Mouse (Mus musculus): Measurements from ENCODE around the gene Gm13090. TPM values are rescaled to one million over a fixed set of nuclear protein-coding genes. Genes with fewer than 3 reads are reported as not detected.

The Gm13090 gene
- polyA plus RNA-seq, 1 experiment from 2014 or later = not detected

DNA sequence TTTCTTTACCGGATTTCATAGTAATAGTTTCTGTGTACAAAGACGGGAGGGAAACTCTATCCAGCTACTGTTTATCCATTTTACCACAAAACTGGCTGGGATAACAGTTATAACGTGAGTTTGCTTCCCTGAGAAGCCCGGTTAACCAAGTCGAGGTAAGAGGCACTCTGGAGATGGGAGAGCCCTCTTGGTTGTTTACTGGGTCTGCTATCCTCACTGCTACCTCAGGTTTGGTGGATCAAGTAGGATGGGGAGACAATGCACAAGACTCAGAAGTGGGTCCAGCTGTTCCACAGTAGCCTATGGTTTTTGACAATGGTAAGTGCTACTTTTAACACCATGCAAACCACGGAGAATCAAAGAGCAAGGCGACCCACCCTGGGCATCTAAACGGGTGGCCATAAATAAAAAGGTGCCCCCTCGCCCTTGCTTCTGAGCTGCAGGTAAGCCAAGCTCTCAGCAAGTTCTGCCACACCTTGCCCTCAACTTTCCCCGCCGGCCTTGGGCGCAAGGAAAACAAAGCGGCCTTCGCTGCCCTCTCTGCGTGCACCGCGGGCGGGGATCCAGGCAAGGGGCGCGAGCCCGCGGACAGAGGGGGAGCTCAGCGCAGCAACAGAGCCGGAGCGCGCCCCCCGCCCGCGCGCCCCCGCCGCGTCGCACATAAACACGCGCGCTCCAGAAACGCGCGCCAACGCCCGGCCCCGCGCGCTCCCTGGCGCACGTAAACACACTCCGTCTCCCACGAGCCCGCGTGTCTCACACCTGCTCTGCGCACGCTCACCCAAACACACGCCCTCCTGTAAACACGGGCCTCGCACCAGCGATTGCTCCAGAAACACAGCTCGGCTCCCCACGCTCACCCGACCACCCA lies 18.0 kb downstream of the Gm13090 start:
- Histone ChIP-seq H3K9me3 (ENCODE audit: control insufficient read depth, low read length) (no peaks in the 10 kb centered on the region), H3K36me3 (ENCODE audit: control insufficient read depth, insufficient read depth, low read length) (no peaks in the 10 kb centered on the region), H3K27me3 (ENCODE audit: control insufficient read depth, insufficient read depth, low read depth, low read length) (peaks cover 48% of the 10 kb centered on the region), H3K4me2 (ENCODE audit: low read depth, low read length) (peak overlapping the region; percentile 92), H3K9ac (ENCODE audit: low read length) (peak overlapping the region; percentile 66), H3K27ac (ENCODE audit: low read length) (no peak overlapping the region), H3K4me3 (ENCODE audit: low read length) (peak overlapping the region; percentile 65), H3K4me1 (replicated peaks; ENCODE audit: control insufficient read depth, insufficient read depth, low read length) (peaks cover 13% of the 10 kb centered on the region)
- WGBS = 2% methylated on average over 60 of the region's 60 CpGs
- ATAC-seq (ENCODE audit: low read depth) = peak; percentile 17; the same call in 1 of the 2 replicates

GRCm38 (mm10) chr4:151108028-151108771 lies 18.8 kb downstream of the Gm13090 start:
- peaks cover 13% of the 10 kb centered on the region for H3K4me1 ChIP-seq (replicated peaks; ENCODE audit: control insufficient read depth, insufficient read depth, low read length)
- H3K27ac ChIP-seq (ENCODE audit: low read length) = no peak overlapping the region
- peak overlapping the region; percentile 92 for H3K4me2 ChIP-seq (ENCODE audit: low read depth, low read length)
- peak overlapping the region; percentile 65 for H3K4me3 ChIP-seq (ENCODE audit: low read length)
- no peaks in the 10 kb centered on the region for H3K9me3 ChIP-seq (ENCODE audit: control insufficient read depth, low read length)
- H3K36me3 ChIP-seq (ENCODE audit: control insufficient read depth, insufficient read depth, low read length) = no peaks in the 10 kb centered on the region
- peak; percentile 100 for ATAC-seq (ENCODE audit: low read depth)
- H3K27me3 ChIP-seq (ENCODE audit: control insufficient read depth, insufficient read depth, low read depth, low read length) = peaks cover 48% of the 10 kb centered on the region
- peak overlapping the region; percentile 66 for H3K9ac ChIP-seq (ENCODE audit: low read length)
- WGBS = under 1% methylated on average over 75 of the region's 101 CpGs

DNA sequence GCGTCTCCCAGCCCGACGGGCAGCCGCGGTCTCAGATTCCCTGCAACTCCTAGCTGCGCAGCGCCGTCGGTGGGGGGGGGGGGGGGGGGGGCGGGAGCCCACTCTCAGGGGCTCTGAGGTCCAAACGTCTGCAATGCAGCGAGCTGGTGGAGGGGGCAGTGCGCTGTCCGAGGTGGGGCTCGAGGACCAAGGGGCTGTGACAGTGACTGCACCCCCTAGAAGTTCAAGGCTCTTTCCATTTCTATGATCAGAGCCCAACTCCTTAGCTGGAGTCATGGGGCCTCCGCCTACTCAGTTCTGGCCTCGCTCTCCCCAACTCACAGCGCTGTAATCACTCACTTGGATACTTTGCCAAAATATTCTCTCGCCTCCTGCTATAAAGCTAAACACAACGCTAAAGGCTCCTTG lies 19.5 kb downstream of the Gm13090 start:
- peak overlapping the region; percentile 63 for H3K9ac ChIP-seq (ENCODE audit: low read length)
- no peaks in the 10 kb centered on the region for H3K9me3 ChIP-seq (ENCODE audit: control insufficient read depth, low read length)
- no peak overlapping the region for H3K27ac ChIP-seq (ENCODE audit: low read length)
- H3K36me3 ChIP-seq (ENCODE audit: control insufficient read depth, insufficient read depth, low read length) = no peaks in the 10 kb centered on the region
- H3K27me3 ChIP-seq (ENCODE audit: control insufficient read depth, insufficient read depth, low read depth, low read length) = peaks cover 48% of the 10 kb centered on the region
- peaks cover 13% of the 10 kb centered on the region for H3K4me1 ChIP-seq (replicated peaks; ENCODE audit: control insufficient read depth, insufficient read depth, low read length)
- H3K4me2 ChIP-seq (ENCODE audit: low read depth, low read length) = peak overlapping the region; percentile 92
- ATAC-seq (ENCODE audit: low read depth) = peak; percentile 26; the same call in 1 of the 2 replicates
- peak overlapping the region; percentile 65 for H3K4me3 ChIP-seq (ENCODE audit: low read length)
- WGBS = under 1% methylated on average over 10 of the region's 20 CpGs

DNA sequence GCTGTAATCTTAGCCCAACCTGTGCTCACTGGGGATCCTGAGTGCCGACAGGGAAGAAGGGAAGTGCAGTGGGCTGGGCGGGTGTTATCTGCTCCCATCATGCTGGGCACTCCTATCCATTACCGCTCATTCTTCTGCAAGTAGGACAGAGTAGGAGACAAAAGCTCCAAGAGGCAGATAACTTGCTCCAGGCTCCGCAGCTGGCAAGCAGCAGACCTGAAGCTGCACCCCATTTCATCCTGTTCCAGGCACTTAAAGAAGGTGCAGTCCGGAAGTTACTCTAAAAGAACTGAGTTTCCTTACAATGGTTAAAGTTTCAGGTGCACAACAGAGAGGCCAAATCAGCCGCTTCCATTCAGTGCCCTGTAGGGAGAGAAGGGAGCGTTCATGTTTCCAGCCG lies 21.9 kb downstream of the Gm13090 start:
- WGBS = 49% methylated on average over 8 of the region's 8 CpGs
- no peaks in the 10 kb centered on the region for H3K9me3 ChIP-seq (ENCODE audit: control insufficient read depth, low read length)
- no peak overlapping the region for H3K4me3 ChIP-seq (ENCODE audit: low read length)
- peaks cover 13% of the 10 kb centered on the region for H3K4me1 ChIP-seq (replicated peaks; ENCODE audit: control insufficient read depth, insufficient read depth, low read length)
- H3K27ac ChIP-seq (ENCODE audit: low read length) = no peak overlapping the region
- no peaks in the 10 kb centered on the region for H3K36me3 ChIP-seq (ENCODE audit: control insufficient read depth, insufficient read depth, low read length)
- H3K9ac ChIP-seq (ENCODE audit: low read length) = no peak overlapping the region
- peaks cover 44% of the 10 kb centered on the region for H3K27me3 ChIP-seq (ENCODE audit: control insufficient read depth, insufficient read depth, low read depth, low read length)
- no peak overlapping the region for H3K4me2 ChIP-seq (ENCODE audit: low read depth, low read length)
- ATAC-seq (ENCODE audit: low read depth) = no peak

- WGBS = 77% methylated on average over 7 of the region's 7 CpGs
- Histone ChIP-seq H3K4me2 (ENCODE audit: low read depth, low read length) (no peak overlapping the region), H3K4me3 (ENCODE audit: low read length) (no peak overlapping the region), H3K27ac (ENCODE audit: low read length) (no peak overlapping the region), H3K9me3 (ENCODE audit: control insufficient read depth, low read length) (no peaks in the 10 kb centered on the region), H3K27me3 (ENCODE audit: control insufficient read depth, insufficient read depth, low read depth, low read length) (peaks cover 13% of the 10 kb centered on the region), H3K4me1 (replicated peaks; ENCODE audit: control insufficient read depth, insufficient read depth, low read length) (no peaks in the 10 kb centered on the region), H3K36me3 (ENCODE audit: control insufficient read depth, insufficient read depth, low read length) (no peaks in the 10 kb centered on the region), H3K9ac (ENCODE audit: low read length) (no peak overlapping the region)
- ATAC-seq (ENCODE audit: low read depth) = no peak
Measured at GRCm38 (mm10) chr4:151114574-151114973, 25.2 kb downstream of the Gm13090 start.

- Histone ChIP-seq H3K27me3 (ENCODE audit: control insufficient read depth, insufficient read depth, low read depth, low read length) (no peaks in the 10 kb centered on the region), H3K9me3 (ENCODE audit: control insufficient read depth, low read length) (no peaks in the 10 kb centered on the region), H3K27ac (ENCODE audit: low read length) (no peak overlapping the region), H3K4me3 (ENCODE audit: low read length) (no peak overlapping the region), H3K36me3 (ENCODE audit: control insufficient read depth, insufficient read depth, low read length) (no peaks in the 10 kb centered on the region), H3K9ac (ENCODE audit: low read length) (no peak overlapping the region), H3K4me1 (replicated peaks; ENCODE audit: control insufficient read depth, insufficient read depth, low read length) (no peaks in the 10 kb centered on the region), H3K4me2 (ENCODE audit: low read depth, low read length) (no peak overlapping the region)
- ATAC-seq (ENCODE audit: low read depth) = no peak
- WGBS = 87% methylated on average over 3 of the region's 3 CpGs
Measured at GRCm38 (mm10) chr4:151118883-151119282, 29.5 kb downstream of the Gm13090 start.

- Histone ChIP-seq H3K9ac (ENCODE audit: low read length) (peak overlapping the region; percentile 72), H3K27me3 (ENCODE audit: control insufficient read depth, insufficient read depth, low read depth, low read length) (peaks cover 10% of the 10 kb centered on the region), H3K4me1 (replicated peaks; ENCODE audit: control insufficient read depth, insufficient read depth, low read length) (peaks cover 12% of the 10 kb centered on the region), H3K4me2 (ENCODE audit: low read depth, low read length) (peak overlapping the region; percentile 99), H3K27ac (ENCODE audit: low read length) (no peak overlapping the region), H3K4me3 (ENCODE audit: low read length) (peak overlapping the region; percentile 63), H3K9me3 (ENCODE audit: control insufficient read depth, low read length) (no peaks in the 10 kb centered on the region), H3K36me3 (ENCODE audit: control insufficient read depth, insufficient read depth, low read length) (no peaks in the 10 kb centered on the region)
- WGBS = 8% methylated on average over 10 of the region's 10 CpGs
- peak; percentile 44; the same call in 1 of the 2 replicates for ATAC-seq (ENCODE audit: low read depth)
Measured at GRCm38 (mm10) chr4:151127636-151128548, 38.5 kb downstream of the Gm13090 start.

DNA sequence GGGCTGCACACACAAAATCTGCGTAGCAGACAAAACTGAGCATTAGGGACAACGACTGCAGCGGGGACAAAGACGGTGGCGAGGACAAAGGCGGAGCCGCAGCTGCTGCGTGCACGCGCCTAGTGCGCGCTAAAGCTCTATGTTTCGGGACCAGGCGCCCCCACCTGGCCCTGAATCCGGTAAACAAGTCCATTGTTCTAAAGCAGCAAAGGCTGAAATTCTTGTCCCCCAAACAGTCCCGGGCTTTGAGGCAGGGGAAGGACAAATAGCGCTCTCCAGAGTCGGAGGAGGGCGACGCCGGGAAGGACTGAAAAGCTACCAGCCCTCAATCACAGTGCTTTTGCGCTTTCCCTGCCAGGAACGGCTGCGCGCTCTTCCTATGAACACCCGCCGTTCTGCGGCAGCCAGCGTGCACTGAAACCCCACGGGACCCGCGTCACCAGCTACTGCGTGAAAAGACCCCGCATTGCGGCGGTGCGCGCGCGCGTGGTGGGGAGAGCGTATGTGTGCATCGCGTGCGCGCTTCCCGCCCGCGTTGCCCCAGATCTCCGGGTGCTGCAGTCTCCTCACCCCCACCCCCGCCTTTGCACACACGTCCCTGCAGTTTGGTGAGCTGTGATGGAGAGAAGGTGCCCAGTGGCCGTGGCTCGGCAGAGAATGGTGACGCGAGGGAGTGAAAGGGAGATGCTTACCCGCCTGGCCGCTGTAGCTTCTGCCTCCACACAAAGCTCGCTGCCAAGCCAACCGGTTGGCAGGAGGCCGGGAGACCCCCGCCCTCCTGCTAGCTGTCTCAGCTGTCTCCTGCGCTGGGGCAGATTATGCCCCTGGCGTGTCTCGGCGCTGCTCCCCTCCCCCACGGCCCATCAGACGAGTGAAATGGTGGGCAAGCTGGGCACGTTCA lies 39.5 kb downstream of the Gm13090 start:
- peaks cover 10% of the 10 kb centered on the region for H3K27me3 ChIP-seq (ENCODE audit: control insufficient read depth, insufficient read depth, low read depth, low read length)
- peak overlapping the region; percentile 99 for H3K4me2 ChIP-seq (ENCODE audit: low read depth, low read length)
- H3K4me1 ChIP-seq (replicated peaks; ENCODE audit: control insufficient read depth, insufficient read depth, low read length) = peaks cover 12% of the 10 kb centered on the region
- H3K9me3 ChIP-seq (ENCODE audit: control insufficient read depth, low read length) = no peaks in the 10 kb centered on the region
- no peaks in the 10 kb centered on the region for H3K36me3 ChIP-seq (ENCODE audit: control insufficient read depth, insufficient read depth, low read length)
- H3K9ac ChIP-seq (ENCODE audit: low read length) = peak overlapping the region; percentile 72
- WGBS = under 1% methylated on average over 69 of the region's 69 CpGs
- ATAC-seq (ENCODE audit: low read depth) = peak; percentile 72
- no peak overlapping the region for H3K27ac ChIP-seq (ENCODE audit: low read length)
- peak overlapping the region; percentile 63 for H3K4me3 ChIP-seq (ENCODE audit: low read length)

All from lung, embryonic 16.5 days (tissue).